ENCODE assay signal across 18 mouse cellular contexts in genomic region chr15:95081654-95082053, GRCm38 (mm10).
A peak's percentile ranks its signal among the peaks of the same experiment; 100 is the strongest.
DNase-seq lines count a peak whose midpoint lies in the region; ATAC-seq and TF ChIP-seq lines count a peak whose summit lies in the region.
"Had no signal": no experiment of that assay in that cellular context is flagged by ENCODE, and none has a peak within 500 bp of the region (broad histone marks: within the 10 kb centered on the region; RNA-seq: fewer than 3 reads in every experiment).

No protein-coding gene starts in this region.

- WGBS in neural tube, embryonic 11.5 days = 71% methylated on average over 11 of the region's 11 CpGs
- WGBS in hindbrain, embryonic 12.5 days = 67% methylated on average over 11 of the region's 11 CpGs
- 48% methylated on average over 11 of the region's 11 CpGs for WGBS in midbrain, embryonic 14.5 days
- 88% methylated on average over 11 of the region's 11 CpGs for WGBS in kidney, adult 2 months

- H3K4me3 ChIP-seq in neural tube, embryonic 11.5 days (ENCODE audit: low read depth, low read length) = no peak overlapping the region
- no peak overlapping the region for H3K4me3 ChIP-seq in hindbrain, embryonic 12.5 days
- H3K4me3 ChIP-seq in midbrain, embryonic 14.5 days (replicated peaks; ENCODE audit: low read depth, low read length) = no peak overlapping the region
- H3K4me3 ChIP-seq in kidney, adult 2 months (ENCODE audit: insufficient read depth, low read depth, low read length) = no peak overlapping the region
- H3K4me3 ChIP-seq: embryonic facial prominence, embryonic 13.5 days; liver, embryonic 13.5 days had no signal

- H3K27me3 ChIP-seq in neural tube, embryonic 11.5 days (ENCODE audit: control insufficient read depth, insufficient read depth, low read length) = no peaks in the 10 kb centered on the region
- H3K27me3 ChIP-seq in hindbrain, embryonic 12.5 days = no peaks in the 10 kb centered on the region
- H3K27me3 ChIP-seq in midbrain, embryonic 14.5 days (ENCODE audit: control insufficient read depth, insufficient read depth, low read length) = no peaks in the 10 kb centered on the region
- H3K27me3 ChIP-seq in kidney, adult 2 months (replicated peaks; ENCODE audit: control insufficient read depth, insufficient read depth, low read length) = no peaks in the 10 kb centered on the region
- H3K27me3 ChIP-seq: embryonic facial prominence, embryonic 13.5 days; liver, embryonic 13.5 days had no signal

- H3K4me1 ChIP-seq in neural tube, embryonic 11.5 days (ENCODE audit: control insufficient read depth, insufficient read depth, low read length) = no peaks in the 10 kb centered on the region
- no peaks in the 10 kb centered on the region for H3K4me1 ChIP-seq in hindbrain, embryonic 12.5 days
- peaks cover 4% of the 10 kb centered on the region; the same call in 1 of the 2 replicates for H3K4me1 ChIP-seq in midbrain, embryonic 14.5 days (ENCODE audit: control insufficient read depth, insufficient read depth, low read length)
- H3K4me1 ChIP-seq in kidney, adult 2 months (ENCODE audit: control insufficient read depth, insufficient read depth, low read length) = no peaks in the 10 kb centered on the region
- H3K4me1 ChIP-seq: embryonic facial prominence, embryonic 13.5 days; liver, embryonic 13.5 days had no signal

- H3K4me2 ChIP-seq in neural tube, embryonic 11.5 days (ENCODE audit: low read depth) = no peak overlapping the region
- 0 out of 2 replicates have a peak overlapping the region, but pooled peaks have one; percentile 2 for H3K4me2 ChIP-seq in hindbrain, embryonic 12.5 days (replicated peaks)
- peak overlapping the region; percentile 5; the same call in 1 of the 2 replicates for H3K4me2 ChIP-seq in midbrain, embryonic 14.5 days (ENCODE audit: low read length)
- H3K4me2 ChIP-seq: embryonic facial prominence, embryonic 13.5 days; liver, embryonic 13.5 days had no signal

- H3K9ac ChIP-seq in neural tube, embryonic 11.5 days (ENCODE audit: low read length) = no peak overlapping the region
- H3K9ac ChIP-seq in hindbrain, embryonic 12.5 days = no peak overlapping the region
- H3K9ac ChIP-seq in midbrain, embryonic 14.5 days (replicated peaks; ENCODE audit: low read length) = no peak overlapping the region
- H3K9ac ChIP-seq: embryonic facial prominence, embryonic 13.5 days; liver, embryonic 13.5 days had no signal

- peak; percentile 49 for DNase-seq in neural tube, embryonic 11.5 days (ENCODE audit: low spot score)
- no peak for DNase-seq in neural tube, embryonic 10.5 days (ENCODE audit: extremely low spot score, low spot score)
- peak; percentile 73 for DNase-seq in midbrain, embryonic 14.5 days
- peak; percentile 39 for DNase-seq in retina, postnatal 1 day
- no peak for DNase-seq in kidney, adult 2 months
- DNase-seq in kidney, postnatal 4 days = no peak
- no peak for DNase-seq in adipocyte (ENCODE audit: low spot score)
- DNase-seq: gastrocnemius, postnatal 14 days; kidney, postnatal 36 days; layer of hippocampus, postnatal 36 days; liver, embryonic 13.5 days; right cerebral cortex, postnatal 25 days; thymus, postnatal 4 days had no signal

- peak; percentile 35 for ATAC-seq in neural tube, embryonic 11.5 days (ENCODE audit: insufficient read depth, low FRiP score, low TSS enrichment)
- peak; percentile 78 for ATAC-seq in hindbrain, embryonic 12.5 days (ENCODE audit: low FRiP score)
- peak; percentile 76; the same call in 1 of the 2 replicates for ATAC-seq in midbrain, embryonic 14.5 days (ENCODE audit: low FRiP score, low TSS enrichment)
- ATAC-seq: CD4-positive, CD25-positive, alpha-beta regulatory T cell, adult 4 months; intestine, embryonic 16.5 days; lung, postnatal 0 days had no signal

- no peaks in the 10 kb centered on the region for H3K9me3 ChIP-seq in neural tube, embryonic 11.5 days (ENCODE audit: control insufficient read depth, low read length)
- no peaks in the 10 kb centered on the region for H3K9me3 ChIP-seq in hindbrain, embryonic 12.5 days (replicated peaks)
- H3K9me3 ChIP-seq in midbrain, embryonic 14.5 days (ENCODE audit: control insufficient read depth, low read length) = no peaks in the 10 kb centered on the region
- H3K9me3 ChIP-seq: embryonic facial prominence, embryonic 13.5 days had no signal

- no peak overlapping the region for H3K27ac ChIP-seq in neural tube, embryonic 11.5 days (ENCODE audit: low read depth, low read length)
- H3K27ac ChIP-seq in hindbrain, embryonic 12.5 days = peak overlapping the region; percentile 30; the same call in 1 of the 2 replicates
- H3K27ac ChIP-seq in midbrain, embryonic 14.5 days (replicated peaks; ENCODE audit: low read depth, low read length) = peak overlapping the region; percentile 50
- H3K27ac ChIP-seq in kidney, adult 2 months (ENCODE audit: insufficient read depth, low read depth, low read length) = no peak overlapping the region
- H3K27ac ChIP-seq: embryonic facial prominence, embryonic 13.5 days; liver, embryonic 13.5 days had no signal

- H3K36me3 ChIP-seq in neural tube, embryonic 11.5 days (ENCODE audit: control insufficient read depth, insufficient read depth, low read length) = no peaks in the 10 kb centered on the region
- no peaks in the 10 kb centered on the region for H3K36me3 ChIP-seq in hindbrain, embryonic 12.5 days
- H3K36me3 ChIP-seq in midbrain, embryonic 14.5 days (ENCODE audit: control insufficient read depth, insufficient read depth, low read length) = no peaks in the 10 kb centered on the region
- no peaks in the 10 kb centered on the region for H3K36me3 ChIP-seq in kidney, adult 2 months (ENCODE audit: control insufficient read depth, insufficient read depth, low read length)
- H3K36me3 ChIP-seq: embryonic facial prominence, embryonic 13.5 days; liver, embryonic 13.5 days had no signal

- no peak for TF ChIP-seq CTCF in kidney, adult 2 months (conservative IDR thresholded peaks at IDR 0.05; ENCODE audit: insufficient read depth, insufficient read length, low read depth, low read length)

- no peak for TF ChIP-seq POLR2A in kidney, adult 2 months (IDR thresholded peaks at IDR 0.05; ENCODE audit: low read depth, low read length)

Comparison
In these comparisons a context has a peak if more than half of its experiments do, and no peak if none do; other contexts are left out.
1. DNase-seq: peak in neural tube, embryonic 11.5 days (single experiment), midbrain, embryonic 14.5 days (single experiment) and retina, postnatal 1 day (single experiment); none in neural tube, embryonic 10.5 days (single experiment), kidney, adult 2 months (single experiment), kidney, postnatal 4 days (0 of 2) and adipocyte (single experiment).
2. H3K27ac ChIP-seq: peak in hindbrain, embryonic 12.5 days (single experiment) and midbrain, embryonic 14.5 days (single experiment); none in neural tube, embryonic 11.5 days (single experiment) and kidney, adult 2 months (single experiment).
3. Peak in every context shown above with its lines, with median percentiles within 50 percentile points of each other: ATAC-seq.